Mouse (Mus musculus) right cerebral cortex, adult 18-20 months (tissue): ENCODE results near the gene A630076J17Rik.
A peak's percentile ranks its signal among the peaks of the same experiment; 100 is the strongest.

Experiments
- DNase-seq: peaks from one replicate; pipeline ENCODE4 v3.0.0; 2022; ENCODE audit warnings: mixed read lengths

Gene A630076J17Rik

GRCm38 (mm10) chr3:107278479-107279269 is 48.3 kb downstream of the A630076J17Rik start, which contains the start of gene Lamtor5:
Lamtor5 (plus strand) TSS chr3:107278858.
- peak; percentile 93 for DNase-seq
